Mouse (Mus musculus) brain, embryonic 14.5 days (tissue): Measurements from ENCODE around the gene Cplx3.

Experiments used
- CTCF ChIP-seq: fragments of 200-500 bp; IDR thresholded peaks from 2 replicates; pipeline ENCODE4 v1.5.1; 2012; ENCODE audit warnings: inconsistent platforms, mild to moderate bottlenecking, moderate library complexity, borderline replicate concordance; ENCODE audit not compliant: insufficient read depth, insufficient read length; ENCODE audit errors: extremely low read depth
- POLR2A ChIP-seq: fragments of 200-500 bp; IDR thresholded peaks from 2 replicates; pipeline ENCODE4 v1.6.1; 2012; ENCODE audit warnings: mild to moderate bottlenecking, inconsistent platforms, borderline replicate concordance; ENCODE audit not compliant: poor library complexity, insufficient read depth, insufficient read length, severe bottlenecking; ENCODE audit errors: extremely low read depth

- TF ChIP-seq POLR2A (no peak), CTCF (no peak)
Measured at GRCm38 (mm10) chr9:57558625-57559024, 47.5 kb downstream of the Cplx3 start.
